Mouse (Mus musculus): ENCODE measurements around the gene Alox5ap. TPM values are rescaled to one million over a fixed set of nuclear protein-coding genes. Genes with fewer than 3 reads are reported as not detected.
A peak's percentile ranks its signal among the peaks of the same experiment; 100 is the strongest.

Gene Alox5ap
- 10 to 100 TPM; 15.1 to 15.8 TPM for total RNA-seq (2021)
- long read RNA-seq, experiment 1, transcript Alox5ap-201 (5 exons, 1,251 nt) = major isoform, 8 of 8 reads
- long read RNA-seq, experiment 1, partial matches to known transcripts = 0 of 8 reads
- long read RNA-seq, experiment 1, other reads (novel, unspliced or antisense) = 0 of 8 reads
- long read RNA-seq, experiment 2, partial matches to known transcripts = 0 of 3 reads
- long read RNA-seq, experiment 2, other reads (novel, unspliced or antisense) = 0 of 3 reads

DNA sequence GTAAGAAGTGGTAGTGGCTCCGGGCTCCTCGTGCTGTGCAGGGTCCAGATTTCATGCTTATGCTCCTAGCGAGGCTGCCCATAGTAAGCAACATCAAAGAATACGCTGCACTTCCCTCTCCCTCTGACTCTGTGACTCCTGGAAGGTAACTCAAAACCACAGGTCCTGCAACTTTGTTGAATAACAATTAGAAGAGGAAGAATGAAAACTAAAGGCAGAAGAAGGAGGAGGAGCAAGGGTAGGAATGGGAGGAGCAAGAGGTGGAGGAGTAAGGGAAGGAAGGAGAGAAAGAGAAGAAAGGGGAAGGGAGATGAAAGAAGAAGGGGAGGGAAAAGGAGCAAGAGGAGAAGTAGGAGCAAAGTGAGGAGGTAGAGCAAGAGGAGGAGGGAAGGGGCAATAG is at the start of gene Alox5ap:
Alox5ap (plus strand) TSS at position 363 of the 400 bp plus-strand sequence.
- no peak for DNase-seq

DNA sequence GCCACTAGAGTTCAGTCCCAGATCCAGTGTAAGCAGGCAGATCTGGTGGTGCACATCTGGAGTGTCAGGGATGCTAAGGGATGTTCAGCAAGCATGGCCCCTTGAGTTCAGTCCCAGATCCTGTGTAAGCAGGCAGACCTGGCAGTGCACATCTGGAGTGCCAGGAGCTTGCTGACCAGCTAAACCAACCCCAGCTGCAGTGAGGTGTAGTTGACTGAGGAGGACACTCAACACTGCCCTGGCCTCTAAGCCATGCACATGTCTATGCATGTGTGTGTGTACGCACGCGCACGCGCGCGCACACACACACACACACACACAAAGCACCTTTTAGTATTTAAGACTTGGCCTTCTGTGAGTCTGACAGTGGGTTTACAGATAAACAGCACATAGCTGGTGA is 49.0 kb upstream of the Alox5ap start:
- no peak for DNase-seq

DNA sequence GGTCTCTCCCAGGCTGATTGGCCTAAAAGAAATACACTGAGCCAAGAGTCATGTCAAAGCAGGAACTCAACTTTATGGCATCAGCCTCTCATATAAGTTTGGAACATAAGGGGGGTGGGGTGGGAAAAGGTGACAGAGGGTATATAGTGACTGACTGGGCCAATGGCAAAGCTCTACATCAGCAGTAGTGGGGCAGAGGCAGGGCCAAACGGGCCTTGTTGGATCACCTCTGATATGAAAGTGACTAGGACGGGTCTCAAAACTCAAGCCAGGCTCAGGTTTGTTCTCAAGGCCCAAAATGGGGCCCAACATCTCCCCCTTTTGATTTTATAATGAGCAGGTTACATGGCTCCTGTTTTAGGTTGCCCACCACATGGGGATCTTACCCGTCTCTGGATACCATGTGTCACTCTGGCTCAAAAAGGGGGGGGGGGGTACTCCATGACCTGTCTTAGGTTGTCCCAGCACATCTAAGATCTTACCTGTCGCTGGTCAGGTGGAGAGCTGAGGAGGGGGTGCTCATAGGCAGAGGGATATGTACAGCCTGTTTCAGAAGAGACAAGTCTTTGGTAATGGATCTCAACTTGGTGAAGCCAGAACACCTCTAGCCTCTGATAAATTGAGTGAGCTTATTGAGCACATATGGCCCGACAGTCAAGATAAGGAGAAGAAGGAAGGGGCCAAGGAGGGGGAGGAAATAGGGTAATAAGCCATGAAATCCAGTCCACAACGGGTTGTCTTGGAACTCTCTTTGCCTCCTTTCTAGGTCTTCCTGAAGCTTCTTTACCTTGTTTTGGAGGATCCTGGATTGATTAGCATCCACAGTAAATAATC is 46.8 kb upstream of the Alox5ap start:
- DNase-seq = no peak

DNA sequence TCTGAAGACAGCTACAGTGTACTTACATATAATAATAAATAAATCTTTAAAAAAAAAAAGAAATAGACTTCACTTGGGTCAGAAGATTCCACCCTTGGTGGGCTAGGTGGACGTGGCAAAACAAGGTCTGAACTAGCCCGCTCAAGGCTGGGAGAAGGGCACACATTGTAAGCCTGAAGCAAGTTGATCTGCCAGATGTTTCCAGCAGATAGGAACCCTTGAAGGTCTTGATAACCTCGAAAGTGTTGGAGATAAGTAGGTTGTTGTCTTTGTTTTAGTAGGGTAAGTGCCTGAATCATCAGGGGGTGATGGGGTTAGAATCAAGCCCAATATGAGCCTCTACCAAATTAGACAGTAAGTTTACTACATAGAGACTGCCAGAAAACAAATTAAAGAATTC is 45.1 kb upstream of the Alox5ap start:
- no peak for DNase-seq

DNA sequence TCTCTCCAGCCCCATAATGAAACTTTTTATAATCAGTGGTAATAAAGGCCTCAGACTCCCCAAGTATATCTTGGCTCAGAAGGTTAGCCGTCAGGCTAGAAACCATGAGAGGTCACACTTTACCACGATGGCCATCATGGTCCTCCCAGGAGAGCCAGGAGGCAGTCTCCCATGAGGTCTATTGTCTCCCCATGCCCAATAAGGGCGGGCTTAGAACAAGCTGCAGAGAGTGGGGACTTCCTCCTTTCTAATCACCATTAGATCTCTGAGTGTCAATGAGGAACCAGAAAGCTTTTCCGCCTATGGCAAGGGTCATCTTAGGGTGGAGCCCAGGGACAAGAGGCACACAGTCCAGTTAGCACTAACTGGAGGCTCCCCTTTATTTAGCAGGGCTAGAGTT is 43.2 kb upstream of the Alox5ap start:
- DNase-seq = no peak

DNA sequence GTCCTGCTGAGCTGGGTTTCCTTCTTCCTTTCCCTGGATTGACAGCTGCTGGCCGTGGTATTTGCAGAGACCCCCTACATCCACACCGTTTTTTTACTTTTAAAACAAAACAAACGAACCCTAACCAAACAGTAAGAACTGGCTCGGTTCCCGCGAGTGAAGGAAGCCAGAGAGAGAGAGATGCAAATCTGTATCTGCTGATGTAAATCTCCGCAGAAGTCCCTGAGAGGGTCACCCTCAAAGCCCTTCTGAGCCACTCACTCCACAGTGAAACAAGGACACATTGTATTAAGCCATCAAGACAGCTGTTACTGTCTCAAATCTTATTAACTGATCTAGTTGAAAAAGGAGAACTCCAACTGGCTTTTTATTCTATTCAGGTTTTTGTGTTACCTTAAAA is 39.9 kb upstream of the Alox5ap start:
- no peak for DNase-seq

DNA sequence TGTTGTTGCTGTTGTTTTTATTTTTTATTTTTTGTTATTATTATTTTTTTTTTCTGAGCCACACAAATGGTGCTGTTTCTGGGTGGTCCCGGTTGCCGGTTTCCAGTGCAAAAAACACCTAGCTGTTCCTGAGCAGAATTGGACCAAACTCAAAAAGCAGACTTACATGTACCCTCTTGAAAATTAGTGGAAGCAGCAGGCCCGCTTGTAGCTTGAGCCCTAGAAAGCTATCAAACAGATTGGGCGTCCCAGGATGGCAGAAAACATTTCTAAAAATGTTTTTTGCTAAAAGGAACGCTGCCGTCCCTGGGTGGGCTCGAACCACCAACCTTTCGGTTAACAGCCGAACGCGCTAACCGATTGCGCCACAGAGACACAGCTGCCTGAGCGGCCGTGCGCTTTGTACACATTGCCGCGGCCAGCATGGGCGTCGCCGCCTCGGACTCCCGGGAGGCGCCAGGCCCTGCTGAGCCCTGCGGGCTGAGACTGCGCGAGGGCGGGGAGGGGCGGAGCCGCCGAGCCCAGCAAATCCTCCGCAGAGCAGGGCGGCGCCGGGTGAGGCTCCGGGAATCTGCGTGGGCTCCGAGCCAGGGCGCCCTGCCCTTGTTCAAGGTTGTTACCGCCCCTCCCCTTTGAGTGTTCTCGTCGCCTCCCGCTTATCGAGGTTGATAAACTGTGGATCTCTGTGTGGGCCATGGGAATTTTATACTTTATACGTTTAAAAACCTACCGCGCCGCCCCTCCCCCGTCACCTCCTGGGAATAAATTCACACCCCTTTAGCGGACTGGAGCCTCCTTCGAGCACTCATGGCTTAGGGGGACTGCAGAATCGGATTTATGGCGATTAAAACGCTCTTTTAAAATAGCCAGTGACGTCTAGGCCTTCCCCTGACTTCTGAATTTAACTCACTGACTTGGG is 35.6 kb upstream of the Alox5ap start:
- peak; percentile 99 to 100 for DNase-seq

DNA sequence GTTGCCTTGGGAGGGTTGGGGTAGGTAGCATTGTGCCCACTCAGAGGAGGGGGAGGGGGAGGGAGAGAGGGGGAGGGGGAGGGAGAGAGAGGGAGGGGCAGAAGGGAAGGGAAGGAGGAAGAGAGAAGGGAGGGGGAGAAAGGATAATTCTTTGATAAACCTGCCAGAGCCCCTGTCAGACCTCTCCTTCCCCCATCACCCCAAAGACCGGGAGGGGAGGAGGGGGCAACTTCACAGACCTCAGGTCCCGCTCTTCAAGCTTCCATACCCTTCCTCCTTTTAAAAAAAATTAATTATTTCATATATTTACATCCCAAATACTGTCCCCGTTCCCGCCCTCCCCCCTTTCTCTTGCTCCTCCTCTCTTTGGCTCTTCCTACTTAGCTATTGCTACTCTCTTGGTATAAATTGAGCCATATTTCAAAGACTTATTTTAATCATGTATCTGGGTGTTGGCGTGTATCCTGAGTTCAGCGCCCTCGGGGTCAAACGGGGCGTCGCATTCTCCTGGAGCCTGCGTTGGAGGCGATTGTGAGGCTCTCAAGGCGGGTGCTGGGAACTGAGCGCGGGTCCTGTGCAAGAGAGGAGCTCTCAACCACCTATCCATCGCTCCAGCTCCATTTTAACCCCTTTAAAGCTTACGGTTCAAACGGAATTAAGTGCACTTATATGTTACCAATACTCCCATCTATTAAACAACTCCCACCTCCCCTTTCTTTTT is 34.8 kb upstream of the Alox5ap start:
- no peak for DNase-seq

DNA sequence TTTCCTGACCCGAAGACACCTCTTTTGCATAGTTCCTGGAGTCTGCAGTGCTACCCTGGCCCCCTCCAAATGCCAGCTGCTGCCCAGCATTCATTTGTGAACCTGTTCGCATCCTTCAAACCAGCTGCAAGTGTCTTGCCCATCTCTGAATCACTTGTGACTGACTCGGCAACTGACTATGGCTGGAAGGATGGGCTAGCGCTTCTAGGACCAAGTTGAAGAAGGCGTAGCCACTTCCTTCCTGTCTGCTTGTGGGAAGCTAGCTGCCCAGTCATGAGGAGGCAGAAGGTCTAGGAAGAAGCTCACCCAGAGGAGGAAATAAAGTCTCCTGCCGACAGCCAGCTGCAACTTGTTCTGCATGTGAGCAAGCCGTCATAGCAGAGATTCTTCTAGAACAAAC is 29.6 kb upstream of the Alox5ap start:
- peak in 1 of 2 experiments; percentile 18 for DNase-seq

DNA sequence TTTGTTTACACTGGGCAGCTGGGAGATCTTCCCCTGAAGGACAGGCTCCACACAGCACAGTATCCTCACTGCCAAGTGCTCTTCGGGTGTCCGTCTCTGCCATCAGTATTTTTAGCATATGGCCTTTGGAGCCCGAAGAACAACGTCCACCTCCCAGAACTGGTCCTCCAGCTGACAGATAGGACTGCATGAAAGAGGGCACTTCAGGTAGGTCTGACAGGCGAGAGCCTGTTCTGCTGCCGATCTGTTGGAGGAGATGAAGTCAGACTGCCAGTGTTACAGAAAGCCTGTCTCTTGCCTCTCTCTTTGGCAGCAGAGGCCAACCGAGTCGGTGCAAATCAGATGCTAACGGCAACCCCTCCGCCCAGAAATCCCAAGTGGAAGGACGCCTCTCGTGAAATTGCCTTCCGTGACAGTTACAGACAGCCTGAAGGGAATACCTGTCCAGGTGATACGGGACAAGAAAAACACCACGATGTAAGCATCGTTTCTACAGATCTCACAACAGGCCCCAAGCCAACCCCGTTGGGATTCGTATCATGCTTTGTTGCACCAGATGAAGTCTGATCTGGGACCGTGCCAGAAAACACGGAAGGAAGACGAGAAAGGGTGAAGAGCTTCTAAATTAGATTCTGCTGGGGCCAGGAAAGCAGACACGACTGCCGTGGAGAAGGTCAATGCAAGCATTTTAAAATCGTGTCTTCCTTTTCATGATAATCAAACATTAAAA is 27.2 kb upstream of the Alox5ap start:
- DNase-seq = no peak

DNA sequence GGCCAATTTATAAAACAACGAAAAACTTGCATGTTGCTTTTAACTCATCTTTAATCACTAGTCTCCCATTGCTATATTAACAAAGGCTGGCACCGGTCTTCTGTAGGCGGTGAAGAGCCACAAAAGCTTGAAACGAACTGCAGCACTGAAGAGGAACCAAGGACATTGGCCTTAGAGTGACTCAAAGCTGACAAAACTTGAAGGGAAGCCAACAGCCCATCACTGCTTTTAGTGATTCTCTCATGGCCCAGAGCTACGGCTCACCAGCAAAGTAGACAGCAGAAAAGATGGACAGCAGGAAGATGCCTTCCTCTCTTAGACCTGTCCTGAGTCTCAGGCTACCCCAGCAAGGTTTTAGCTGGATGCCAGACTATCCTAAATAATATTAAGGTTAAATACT is 22.1 kb upstream of the Alox5ap start:
- peak; percentile 48 to 56 for DNase-seq

DNA sequence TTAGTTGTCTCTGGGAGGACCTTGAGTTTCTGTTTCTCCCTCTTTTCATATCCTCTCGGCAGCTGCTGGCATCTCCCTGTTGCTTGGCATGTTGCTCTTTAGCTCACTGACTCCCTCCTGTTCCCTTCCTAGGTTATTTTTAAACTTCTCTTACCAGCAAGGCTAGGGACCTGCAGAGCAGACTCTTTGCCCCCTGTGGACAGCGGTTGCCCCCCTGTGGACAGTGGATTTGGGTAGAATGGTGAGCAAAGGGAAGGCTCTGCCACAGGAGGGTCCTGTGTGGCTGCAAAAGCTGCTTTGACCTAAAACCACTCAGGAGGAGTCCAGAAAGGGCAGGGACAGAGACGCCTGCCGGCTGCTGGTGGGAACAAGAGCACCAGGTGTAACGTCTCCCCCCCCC is 21.5 kb upstream of the Alox5ap start:
- DNase-seq = no peak

DNA sequence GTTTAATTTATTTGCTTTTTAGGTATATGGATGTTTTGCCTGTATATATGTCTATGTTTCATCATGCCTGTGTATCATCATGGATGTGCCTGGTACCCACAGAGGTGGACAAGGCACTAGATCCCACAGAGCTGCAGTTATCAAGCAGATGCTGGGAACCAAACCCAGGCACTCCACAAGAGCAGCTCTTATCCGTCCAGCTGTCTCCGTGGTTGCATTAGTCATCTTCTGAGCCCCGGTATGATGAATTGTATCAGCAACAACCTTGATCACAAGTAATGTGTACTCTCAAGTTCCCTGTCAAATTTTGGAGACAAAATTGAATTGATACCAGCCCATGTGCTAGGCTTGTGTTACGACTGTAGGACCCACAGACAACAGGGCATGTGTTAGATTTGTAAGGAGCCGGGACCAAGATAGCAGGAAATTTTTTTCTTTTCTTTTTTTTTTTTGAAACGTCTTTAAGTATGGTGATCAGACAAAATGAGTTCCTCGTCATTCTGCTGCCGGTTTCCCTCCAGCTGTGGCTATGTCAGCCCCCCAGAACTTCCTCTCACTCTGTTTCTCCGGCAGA is 19.1 kb upstream of the Alox5ap start:
- peak; percentile 24 to 39 for DNase-seq

DNA sequence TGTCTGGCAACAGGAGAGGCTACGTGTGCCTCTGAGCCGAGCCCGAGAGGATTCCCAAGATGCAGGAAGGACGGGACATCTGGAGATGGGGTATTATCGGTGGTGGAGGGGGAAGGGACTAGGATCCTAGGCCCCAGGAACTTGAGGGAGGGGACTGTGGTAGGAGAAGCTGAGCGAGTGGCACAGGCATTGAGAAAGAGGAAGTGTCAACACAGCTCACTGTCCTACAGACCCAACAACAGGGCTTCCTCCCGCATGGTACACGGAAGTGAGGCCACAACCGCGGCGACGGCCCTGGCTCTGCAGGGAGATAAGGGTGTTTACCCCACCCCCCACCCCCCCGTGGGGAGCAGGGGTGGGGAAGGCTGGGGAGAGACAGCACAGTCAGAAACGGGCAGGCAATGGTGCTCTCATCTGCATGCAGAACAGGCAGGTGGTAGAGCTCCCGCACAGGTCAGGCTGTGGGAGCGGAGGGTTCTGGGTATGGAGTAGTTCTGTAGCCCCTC is 18.5 kb upstream of the Alox5ap start:
- DNase-seq = peak; percentile 39 to 50

DNA sequence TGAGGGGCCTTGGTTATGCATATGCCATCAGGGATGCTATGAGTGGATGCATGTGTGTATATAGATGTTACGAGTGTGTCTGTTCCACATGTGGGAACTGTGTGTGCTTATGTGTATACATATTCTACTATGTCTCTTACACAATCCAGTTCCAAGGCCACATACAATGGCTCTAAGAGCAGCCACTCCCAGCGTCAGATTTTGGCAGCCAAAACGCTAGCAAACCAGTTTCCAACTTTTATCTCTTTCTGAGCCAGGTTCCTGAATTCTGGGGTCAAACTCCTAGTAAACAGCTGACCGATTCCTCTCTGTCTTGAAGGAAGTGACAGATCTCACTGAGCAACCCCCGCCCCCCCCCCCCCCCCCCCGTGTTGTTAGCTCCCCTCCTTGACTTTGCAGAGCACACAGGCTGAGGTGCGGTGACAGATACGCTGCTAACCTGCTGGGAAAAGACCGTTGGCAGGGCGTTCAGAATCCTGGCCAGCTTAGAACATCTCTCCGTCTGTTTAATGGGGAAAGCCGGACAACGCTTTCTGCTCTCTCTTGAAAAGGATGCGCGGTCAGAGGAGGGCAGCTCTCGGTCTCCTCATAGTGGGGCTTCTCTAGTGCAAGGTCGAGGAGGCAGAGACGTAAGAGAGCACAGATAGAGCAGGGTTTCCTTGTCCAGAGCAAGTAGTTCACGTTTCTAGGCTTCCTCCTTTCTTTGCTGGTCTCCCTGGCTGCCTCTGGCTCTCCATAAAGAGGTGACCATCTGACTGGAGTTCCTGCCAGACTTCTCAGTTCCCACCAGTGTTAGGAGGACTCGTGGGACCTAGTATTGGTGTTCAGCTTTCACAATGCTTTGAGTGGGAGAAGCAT is 17.3 kb upstream of the Alox5ap start:
- no peak for DNase-seq

DNA sequence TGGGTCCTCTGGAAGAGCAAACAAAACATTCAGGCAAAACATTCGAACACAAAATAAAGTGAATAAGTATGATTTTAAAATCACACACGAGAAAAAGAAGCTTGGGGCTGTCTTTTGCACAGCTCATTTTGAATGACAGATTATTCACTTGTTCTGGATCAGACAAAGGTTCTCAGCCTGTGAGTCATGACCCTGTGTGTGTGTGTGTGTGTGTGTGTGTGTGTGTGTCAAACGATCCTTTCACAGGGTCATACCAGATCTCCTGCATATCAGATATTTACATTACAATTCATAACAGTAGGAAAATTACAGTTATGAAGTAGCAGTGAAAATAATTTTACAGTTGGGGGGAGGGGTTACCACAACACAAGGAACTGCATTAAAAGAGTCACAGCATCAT is 12.3 kb upstream of the Alox5ap start:
- DNase-seq = peak; percentile 53 to 54

DNA sequence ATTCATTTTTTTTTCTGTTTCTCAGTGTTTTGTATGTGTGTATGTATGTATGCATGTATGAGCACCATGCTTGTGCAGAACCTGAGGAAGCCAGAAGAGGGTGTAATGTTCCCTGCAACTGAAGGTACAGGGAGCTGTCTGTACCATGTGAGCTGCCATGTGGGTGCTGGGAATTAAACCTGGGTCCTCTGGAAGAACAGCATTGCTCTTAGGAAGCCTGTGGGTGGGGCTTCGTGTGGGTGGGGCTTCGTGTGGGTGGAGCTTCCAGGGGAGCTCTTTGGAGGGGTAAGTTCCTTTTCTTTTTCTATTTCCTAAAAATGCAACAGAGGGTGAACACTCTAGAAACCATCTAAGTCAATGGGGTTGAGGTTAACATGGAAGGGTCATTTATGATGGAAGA is 11.1 kb upstream of the Alox5ap start:
- no peak for DNase-seq

DNA sequence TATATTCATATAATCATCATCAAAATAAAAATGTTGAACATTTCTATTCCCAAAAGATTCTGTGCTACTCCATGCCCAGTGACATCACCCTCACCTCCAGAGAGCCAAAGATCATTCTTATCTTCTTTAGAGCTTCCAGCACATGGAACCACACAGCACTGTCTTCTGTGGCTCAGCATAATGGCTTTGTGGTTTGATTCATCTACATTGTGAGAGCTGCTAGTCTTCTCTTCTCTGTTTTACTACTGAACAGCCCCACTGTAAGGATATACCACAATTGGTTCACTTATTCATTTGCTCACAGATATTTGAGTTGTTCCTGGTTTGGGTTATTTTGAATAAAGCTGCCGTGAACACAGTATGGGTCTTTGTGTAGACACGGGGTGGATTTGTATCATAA is 9.0 kb upstream of the Alox5ap start:
- no peak for DNase-seq

DNA sequence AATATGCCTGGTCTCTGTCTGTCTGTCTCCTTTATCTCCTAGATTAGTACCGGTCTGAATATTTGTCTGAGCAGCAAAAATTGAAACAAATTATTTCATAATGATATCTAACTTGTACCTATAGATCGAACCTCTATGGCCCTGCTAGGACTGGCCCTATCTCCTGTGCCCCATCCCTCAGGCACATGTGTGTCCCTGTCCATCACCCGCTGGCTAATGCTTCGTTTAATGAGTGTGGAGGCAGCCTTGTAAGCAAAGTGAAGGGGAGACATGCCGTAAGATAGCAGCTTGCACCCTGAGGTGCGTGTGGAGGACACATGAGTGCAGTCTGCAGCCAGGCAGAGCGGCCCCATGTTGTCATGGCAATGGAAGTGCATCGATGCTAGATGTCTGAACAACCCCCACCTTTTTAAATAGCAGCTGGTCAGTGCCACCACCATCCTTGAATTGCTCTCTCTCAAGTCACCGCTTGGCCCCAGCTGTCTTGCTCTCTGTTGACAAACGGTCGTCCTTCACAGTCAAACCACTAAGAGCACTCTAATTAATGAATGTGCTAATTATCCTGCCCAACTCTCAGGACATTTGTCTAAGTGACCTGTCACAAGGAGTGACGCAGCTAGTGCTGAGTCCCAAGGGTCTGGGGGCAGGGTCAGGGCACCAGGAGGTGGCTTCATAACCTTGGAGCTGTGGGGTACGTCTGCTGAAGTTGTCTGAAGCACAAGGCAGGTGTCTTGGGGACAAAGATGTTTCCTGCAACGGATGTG is 6.9 kb upstream of the Alox5ap start:
- no peak for DNase-seq

Measured in adrenal gland, postnatal 36 days (tissue).